Mouse (Mus musculus) myocyte (in vitro differentiated cells): ENCODE data around the gene Slc25a13.

Source experiments
- E2F4 ChIP-seq: IDR thresholded peaks from one replicate; pipeline ENCODE4 v1.6.1; 2011; ENCODE audit warnings: mild to moderate bottlenecking, control low read depth, moderate library complexity; ENCODE audit not compliant: insufficient read depth
- POLR2AphosphoS2 ChIP-seq: IDR thresholded peaks from one replicate; pipeline ENCODE4 v1.6.1; 2011; ENCODE audit warnings: low read depth, control low read depth; ENCODE audit not compliant: insufficient read length

GRCm38 (mm10) chr6:6183601-6184000 lies 33.4 kb downstream of the Slc25a13 start:
- TF ChIP-seq E2F4 = no peak
- no peak for TF ChIP-seq POLR2AphosphoS2
